Mouse (Mus musculus): ENCODE results near the gene Rbak. TPM values are rescaled to one million over a fixed set of nuclear protein-coding genes. Genes with fewer than 3 reads are reported as not detected.
"Not testable (repeated sequence)": the region's sequence is repeated elsewhere in the genome, so short reads cannot be mapped to it uniquely, and the experiment has no call there.

Gene Rbak
- polyA plus RNA-seq, 1 experiment from 2014 or later: 3.7 TPM

DNA sequence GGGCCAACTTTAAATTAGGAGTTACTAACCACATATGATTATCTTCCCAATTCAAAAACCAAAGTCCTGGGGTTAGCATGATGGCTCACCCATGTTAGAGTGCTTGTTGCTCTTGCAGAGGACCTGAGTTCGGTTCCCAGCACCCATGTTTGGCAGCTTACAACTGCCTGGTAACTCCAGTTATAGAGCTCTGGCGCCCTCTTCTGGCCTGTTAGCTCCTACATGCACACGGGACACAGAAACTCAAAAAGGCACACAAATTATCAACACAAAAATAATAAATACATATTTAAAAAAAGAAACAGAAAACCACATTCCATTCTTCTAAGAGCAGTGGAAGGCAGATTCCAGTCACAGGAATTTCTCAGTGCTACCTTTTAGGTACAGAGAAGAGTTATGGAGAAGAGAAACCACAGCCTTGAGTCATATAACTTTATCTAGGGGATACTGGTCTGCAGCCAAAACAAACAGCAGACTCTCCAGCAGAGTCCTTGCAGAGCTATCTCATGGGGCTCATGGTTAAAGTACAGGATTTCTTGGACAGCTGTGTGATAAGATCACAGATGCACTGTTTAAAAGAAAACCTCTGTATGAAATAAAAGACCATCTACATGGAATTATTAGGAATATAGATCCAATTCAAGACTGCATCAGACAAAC is 2.9 kb downstream of the Rbak start:
- Histone ChIP-seq H3K4me2 (no peak overlapping the region), H3K4me1 (peaks cover 21% of the 10 kb centered on the region), H3K9me3 (replicated peaks) (peaks cover 19% of the 10 kb centered on the region), H3K27me3 (replicated peaks) (no peaks in the 10 kb centered on the region), H3K4me3 (no peak overlapping the region), H3K9ac (no peak overlapping the region), H3K27ac (no peak overlapping the region), H3K36me3 (peaks cover 60% of the 10 kb centered on the region)
- no peak for ATAC-seq
- 74% methylated on average over 3 of the region's 3 CpGs for WGBS (ENCODE audit: insufficient replicate concordance)

DNA sequence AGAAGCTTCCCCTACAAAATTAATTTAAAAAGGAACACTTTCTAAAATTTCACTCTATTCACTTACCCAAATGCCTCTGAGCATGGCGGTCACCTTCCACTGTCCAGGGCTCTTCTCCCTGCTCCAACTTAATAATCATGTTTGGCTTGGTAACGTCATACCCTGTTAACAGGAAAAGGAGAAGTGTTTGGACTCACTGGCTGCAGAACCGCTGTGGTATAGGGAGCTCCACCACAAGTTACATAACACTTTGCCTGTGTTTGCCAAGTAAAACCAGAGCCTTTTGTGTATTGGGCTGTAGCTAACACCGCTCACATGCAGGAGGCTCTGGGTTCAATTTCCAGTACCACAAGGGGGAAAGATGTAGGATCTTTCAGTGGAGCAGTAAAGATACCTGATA is 4.6 kb downstream of the Rbak start:
- no peak for ATAC-seq
- no peak overlapping the region for H3K27ac ChIP-seq
- H3K4me1 ChIP-seq: peaks cover 19% of the 10 kb centered on the region
- peaks cover 19% of the 10 kb centered on the region for H3K9me3 ChIP-seq (replicated peaks)
- 77% methylated on average over 4 of the region's 4 CpGs for WGBS (ENCODE audit: insufficient replicate concordance)
- H3K9ac ChIP-seq: no peak overlapping the region
- H3K4me3 ChIP-seq: no peak overlapping the region
- H3K27me3 ChIP-seq (replicated peaks): no peaks in the 10 kb centered on the region
- H3K4me2 ChIP-seq: no peak overlapping the region
- peaks cover 71% of the 10 kb centered on the region for H3K36me3 ChIP-seq

DNA sequence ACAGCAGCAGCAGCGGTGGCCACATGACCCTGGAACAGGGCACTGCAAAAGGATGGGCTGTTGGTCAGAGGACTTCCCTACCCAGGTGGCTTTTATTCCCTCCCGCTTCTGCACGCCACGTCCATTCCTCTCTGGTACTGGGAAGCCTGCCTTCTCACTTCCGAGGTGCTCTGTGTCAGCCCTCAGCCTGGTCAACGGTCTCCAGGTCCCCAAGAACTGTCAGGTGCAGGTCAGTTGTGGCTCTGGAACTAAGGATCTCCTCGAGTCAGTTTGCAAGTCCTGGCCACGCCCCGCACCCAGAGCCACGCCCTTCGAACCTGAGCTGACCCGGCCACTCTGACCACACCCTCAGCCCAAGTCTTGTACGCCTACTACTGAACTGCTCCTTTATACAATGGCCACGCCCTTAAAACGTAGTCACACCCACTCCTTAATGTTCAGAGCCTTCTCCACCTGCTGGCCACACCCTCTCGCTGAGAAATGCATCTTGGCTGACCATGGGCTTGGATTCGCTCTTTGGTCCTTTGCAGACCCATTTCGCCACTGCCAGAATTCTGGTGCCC is 15.0 kb downstream of the Rbak start:
- Histone ChIP-seq H3K4me1 (peaks cover 8% of the 10 kb centered on the region), H3K4me3 (no peak overlapping the region), H3K27me3 (replicated peaks) (peaks cover 28% of the 10 kb centered on the region; the same call in 1 of the 2 replicates), H3K36me3 (no peaks in the 10 kb centered on the region), H3K4me2 (peak overlapping the region; percentile 35), H3K27ac (no peak overlapping the region), H3K9ac (no peak overlapping the region), H3K9me3 (replicated peaks) (no peaks in the 10 kb centered on the region)
- 16% methylated on average over 18 of the region's 18 CpGs for WGBS (ENCODE audit: insufficient replicate concordance)
- ATAC-seq: peak; percentile 57; the same call in 1 of the 2 replicates

DNA sequence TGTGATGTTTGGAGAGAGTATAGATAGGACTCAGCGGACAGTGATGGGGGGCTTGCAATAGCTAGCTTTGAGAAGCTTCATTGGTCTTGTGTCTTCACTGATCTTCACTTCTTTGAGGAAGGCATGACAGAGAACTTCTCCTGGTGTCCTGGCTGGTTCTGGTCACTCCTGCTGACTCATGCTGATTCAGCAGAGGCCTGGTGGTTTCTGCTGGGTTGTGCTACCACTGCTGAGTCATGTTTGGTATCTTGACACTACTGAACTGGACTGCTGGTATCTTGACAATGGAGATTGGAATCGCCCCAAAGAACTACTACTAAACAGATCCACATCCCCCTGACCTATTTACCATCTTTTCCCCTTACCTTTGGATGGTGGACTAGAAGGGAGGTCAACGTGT is 25.0 kb downstream of the Rbak start:
- Histone ChIP-seq H3K4me1 (no peaks in the 10 kb centered on the region), H3K27ac (no peak overlapping the region), H3K9me3 (replicated peaks) (peaks cover 4% of the 10 kb centered on the region; the same call in 1 of the 2 replicates), H3K4me3 (no peak overlapping the region), H3K9ac (no peak overlapping the region), H3K27me3 (replicated peaks) (peaks cover 53% of the 10 kb centered on the region), H3K4me2 (no peak overlapping the region), H3K36me3 (no peaks in the 10 kb centered on the region)
- WGBS (ENCODE audit: insufficient replicate concordance): 66% methylated on average over 3 of the region's 3 CpGs
- no peak for ATAC-seq

DNA sequence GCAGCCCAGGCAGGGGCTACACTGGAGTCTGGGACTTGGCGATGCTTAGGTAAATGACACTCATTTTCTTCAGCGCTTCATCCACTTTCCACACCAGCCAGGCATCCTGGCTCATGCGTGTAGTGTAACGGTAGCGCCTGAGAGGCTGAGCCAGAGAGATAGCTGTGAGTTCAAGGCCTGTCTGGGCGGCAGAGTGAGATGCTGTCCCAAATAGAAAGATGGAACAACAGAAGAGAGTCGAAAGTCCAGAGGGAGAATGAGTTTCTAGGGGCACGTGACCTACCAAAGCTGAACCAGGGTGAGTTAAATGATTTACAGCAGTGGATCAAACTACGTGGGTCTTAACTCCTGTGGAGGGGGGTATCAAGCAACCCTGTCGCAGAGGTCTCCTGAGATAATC is 26.8 kb downstream of the Rbak start:
- no peaks in the 10 kb centered on the region for H3K36me3 ChIP-seq
- peaks cover 37% of the 10 kb centered on the region for H3K27me3 ChIP-seq (replicated peaks)
- WGBS (ENCODE audit: insufficient replicate concordance): 75% methylated on average over 10 of the region's 10 CpGs
- H3K27ac ChIP-seq: no peak overlapping the region
- H3K4me2 ChIP-seq: no peak overlapping the region
- H3K4me3 ChIP-seq: no peak overlapping the region
- ATAC-seq: no peak
- no peaks in the 10 kb centered on the region for H3K4me1 ChIP-seq
- H3K9ac ChIP-seq: no peak overlapping the region
- peaks cover 13% of the 10 kb centered on the region; the same call in 1 of the 2 replicates for H3K9me3 ChIP-seq (replicated peaks)

DNA sequence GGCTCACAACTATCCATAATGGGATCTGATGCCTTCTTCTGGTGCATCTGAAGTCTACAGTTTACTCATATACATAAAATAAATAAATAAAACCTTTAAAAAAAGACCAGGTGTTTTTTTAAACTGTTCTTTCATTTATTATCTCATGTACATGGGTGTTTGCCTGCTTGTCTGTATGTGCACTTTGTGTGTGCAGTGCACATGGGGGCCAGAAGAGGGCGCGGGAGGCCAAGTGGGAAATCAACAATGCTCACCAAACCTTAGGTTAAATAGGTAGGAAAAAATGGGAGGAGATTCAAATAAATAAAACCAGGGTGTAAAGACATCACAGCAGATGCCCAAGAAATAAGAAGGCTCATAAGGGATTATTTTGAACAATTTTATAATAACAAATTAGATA is 30.5 kb downstream of the Rbak start:
- H3K4me2 ChIP-seq: no peak overlapping the region
- no peaks in the 10 kb centered on the region for H3K4me1 ChIP-seq
- H3K4me3 ChIP-seq: no peak overlapping the region
- no peak overlapping the region for H3K9ac ChIP-seq
- no peak overlapping the region for H3K27ac ChIP-seq
- peaks cover 13% of the 10 kb centered on the region; the same call in 1 of the 2 replicates for H3K9me3 ChIP-seq (replicated peaks)
- no peak for ATAC-seq
- H3K27me3 ChIP-seq (replicated peaks): peaks cover 18% of the 10 kb centered on the region; the same call in 1 of the 2 replicates
- H3K36me3 ChIP-seq: no peaks in the 10 kb centered on the region
- 71% methylated on average over 2 of the region's 2 CpGs for WGBS (ENCODE audit: insufficient replicate concordance)

DNA sequence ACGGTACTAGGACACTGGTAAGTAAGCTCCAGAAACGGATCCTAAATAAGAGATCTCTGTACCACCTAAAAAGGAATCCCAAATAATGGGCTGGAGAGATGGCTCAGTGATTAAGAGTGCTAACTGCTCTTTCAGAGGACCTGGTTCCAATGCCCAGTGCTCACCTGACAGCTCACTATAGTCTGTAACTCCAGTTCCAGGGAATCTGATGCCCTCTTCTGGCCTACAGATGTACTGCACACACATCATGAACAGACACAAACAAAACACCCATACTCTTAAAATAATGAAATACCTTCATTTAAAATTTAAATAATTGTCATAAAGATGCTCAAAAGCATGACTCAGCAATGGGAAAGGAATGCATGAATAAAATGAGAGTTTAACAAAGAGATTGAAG is 31.0 kb downstream of the Rbak start:
- ATAC-seq: no peak
- Histone ChIP-seq H3K27ac (no peak overlapping the region), H3K9ac (no peak overlapping the region), H3K4me1 (no peaks in the 10 kb centered on the region), H3K9me3 (replicated peaks) (peaks cover 13% of the 10 kb centered on the region; the same call in 1 of the 2 replicates), H3K4me3 (no peak overlapping the region), H3K36me3 (no peaks in the 10 kb centered on the region), H3K4me2 (no peak overlapping the region), H3K27me3 (replicated peaks) (peaks cover 18% of the 10 kb centered on the region)
- WGBS (ENCODE audit: insufficient replicate concordance): 71% methylated on average over 2 of the region's 2 CpGs

DNA sequence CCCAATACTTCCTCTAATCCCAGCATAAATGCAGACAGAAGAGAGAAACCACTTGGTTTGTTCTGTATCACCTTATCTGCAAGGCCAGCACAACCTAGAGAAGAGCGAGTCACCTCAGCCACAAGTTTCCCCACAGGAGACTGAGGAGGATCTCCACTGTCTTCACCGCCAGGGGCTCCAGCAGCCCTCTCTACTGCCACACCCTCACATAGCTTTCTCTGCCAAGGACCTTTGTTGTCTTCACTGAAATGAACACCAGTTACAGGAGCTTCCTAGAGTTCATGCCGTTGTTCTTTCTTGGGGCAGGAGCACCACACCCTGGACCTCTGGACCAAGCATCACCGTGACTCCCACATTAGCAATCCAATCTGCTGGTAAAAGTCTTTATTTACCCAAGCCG is 31.9 kb downstream of the Rbak start:
- Histone ChIP-seq H3K4me1 (no peaks in the 10 kb centered on the region), H3K27me3 (replicated peaks) (peaks cover 26% of the 10 kb centered on the region)
- 65% methylated on average over 5 of the region's 5 CpGs for WGBS (ENCODE audit: insufficient replicate concordance)

DNA sequence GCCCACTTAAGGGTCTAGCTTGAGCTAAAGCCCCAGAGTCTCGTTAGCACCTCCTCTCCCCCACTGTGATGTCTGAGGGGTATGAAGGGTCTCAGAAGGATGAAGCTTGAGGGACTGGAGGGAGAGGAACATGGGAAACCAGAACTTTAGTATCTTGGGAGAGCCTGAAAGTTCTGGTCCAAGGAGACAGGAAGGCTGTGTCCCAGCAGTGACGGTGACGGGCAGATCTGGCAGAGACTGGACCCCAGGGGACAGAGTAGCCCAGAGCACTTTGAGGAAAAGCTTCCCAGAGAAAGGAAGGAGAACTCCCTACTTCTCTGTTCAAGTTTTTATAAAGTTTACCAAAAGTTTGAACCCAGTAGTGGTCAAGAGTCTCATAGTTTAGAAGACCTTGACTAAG is 33.1 kb downstream of the Rbak start, which contains the start of gene Olfr718-ps1:
Gene Olfr718-ps1, minus strand, starts transcription at position 101 of the 400 bp plus-strand sequence.
- Histone ChIP-seq H3K9me3 (replicated peaks) (peaks cover 13% of the 10 kb centered on the region; the same call in 1 of the 2 replicates), H3K4me2 (no peak within 1 kb of the TSS), H3K4me1 (no peaks in the 10 kb centered on the region), H3K27ac (no peak within 1 kb of the TSS), H3K36me3 (no peaks in the 10 kb centered on the region), H3K4me3 (no peak within 1 kb of the TSS), H3K9ac (no peak within 1 kb of the TSS), H3K27me3 (replicated peaks) (peaks cover 34% of the 10 kb centered on the region)
- whole genome bisulfite sequencing (ENCODE audit: insufficient replicate concordance): 53% methylated on average over 3 of the region's 3 CpGs
- no peak for ATAC-seq

More for the DNA sequence above, 31.9 kb downstream of the Rbak start:
- H3K9me3 ChIP-seq (replicated peaks): peaks cover 13% of the 10 kb centered on the region; the same call in 1 of the 2 replicates
- no peak overlapping the region for H3K4me2 ChIP-seq
- no peak overlapping the region for H3K27ac ChIP-seq
- no peak overlapping the region for H3K9ac ChIP-seq
- no peak for ATAC-seq
- no peaks in the 10 kb centered on the region for H3K36me3 ChIP-seq
- no peak overlapping the region for H3K4me3 ChIP-seq

DNA sequence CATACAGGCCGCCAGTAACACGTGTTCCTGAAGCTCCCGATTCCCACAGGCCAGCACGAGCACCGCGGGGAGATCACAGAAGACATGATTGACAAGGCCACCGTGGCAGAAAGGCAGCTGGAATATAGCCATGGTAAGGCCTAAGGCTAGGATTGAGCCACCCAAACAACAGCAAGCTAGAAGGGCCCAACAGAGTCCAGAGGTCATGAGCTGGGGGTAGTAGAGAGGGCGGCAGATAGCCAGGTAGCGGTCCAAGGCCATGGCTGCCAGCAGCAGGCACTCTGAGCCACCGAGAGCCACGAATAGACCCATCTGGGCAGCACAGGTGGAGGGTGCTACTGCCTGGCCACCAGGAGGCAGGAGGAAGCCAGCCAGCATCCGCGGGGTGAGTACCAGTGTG is 43.0 kb downstream of the Rbak start:
- Histone ChIP-seq H3K4me3 (no peak overlapping the region), H3K27ac (no peak overlapping the region), H3K9ac (no peak overlapping the region), H3K4me1 (peaks cover 21% of the 10 kb centered on the region), H3K9me3 (replicated peaks) (no peaks in the 10 kb centered on the region), H3K36me3 (no peaks in the 10 kb centered on the region), H3K4me2 (no peak overlapping the region), H3K27me3 (replicated peaks) (peaks cover 56% of the 10 kb centered on the region)
- ATAC-seq: peak; percentile 40
- 67% methylated on average over 13 of the region's 13 CpGs for WGBS (ENCODE audit: insufficient replicate concordance)

DNA sequence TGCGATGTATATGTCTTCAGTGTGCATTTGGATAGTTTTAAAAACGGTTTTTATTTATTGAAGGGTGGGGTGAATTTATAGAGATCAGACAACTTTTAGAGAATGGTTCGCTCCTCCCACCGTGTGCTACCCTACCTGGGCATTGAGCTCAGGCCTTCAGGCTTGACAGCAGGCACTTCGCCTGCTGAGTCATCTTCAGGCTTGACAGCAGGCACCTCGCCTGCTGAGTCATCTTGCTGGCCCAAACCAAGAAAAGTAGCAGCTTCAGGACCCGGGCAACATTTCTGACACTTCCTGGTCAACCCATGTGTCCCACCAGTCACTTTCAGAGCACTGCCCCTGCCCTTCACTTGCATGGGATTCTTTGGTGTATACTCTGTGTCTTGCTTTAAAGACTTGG is 45.5 kb downstream of the Rbak start:
- peak; percentile 67; the same call in 1 of the 2 replicates for ATAC-seq
- peak overlapping the region; percentile 53; the same call in 1 of the 2 replicates for H3K27ac ChIP-seq
- H3K4me1 ChIP-seq: peaks cover 23% of the 10 kb centered on the region
- no peak overlapping the region for H3K9ac ChIP-seq
- no peak overlapping the region for H3K4me3 ChIP-seq
- WGBS (ENCODE audit: insufficient replicate concordance): 51% methylated on average over 7 of the region's 7 CpGs
- H3K36me3 ChIP-seq: no peaks in the 10 kb centered on the region
- H3K27me3 ChIP-seq (replicated peaks): peaks cover 40% of the 10 kb centered on the region
- no peak overlapping the region for H3K4me2 ChIP-seq
- H3K9me3 ChIP-seq (replicated peaks): no peaks in the 10 kb centered on the region

DNA sequence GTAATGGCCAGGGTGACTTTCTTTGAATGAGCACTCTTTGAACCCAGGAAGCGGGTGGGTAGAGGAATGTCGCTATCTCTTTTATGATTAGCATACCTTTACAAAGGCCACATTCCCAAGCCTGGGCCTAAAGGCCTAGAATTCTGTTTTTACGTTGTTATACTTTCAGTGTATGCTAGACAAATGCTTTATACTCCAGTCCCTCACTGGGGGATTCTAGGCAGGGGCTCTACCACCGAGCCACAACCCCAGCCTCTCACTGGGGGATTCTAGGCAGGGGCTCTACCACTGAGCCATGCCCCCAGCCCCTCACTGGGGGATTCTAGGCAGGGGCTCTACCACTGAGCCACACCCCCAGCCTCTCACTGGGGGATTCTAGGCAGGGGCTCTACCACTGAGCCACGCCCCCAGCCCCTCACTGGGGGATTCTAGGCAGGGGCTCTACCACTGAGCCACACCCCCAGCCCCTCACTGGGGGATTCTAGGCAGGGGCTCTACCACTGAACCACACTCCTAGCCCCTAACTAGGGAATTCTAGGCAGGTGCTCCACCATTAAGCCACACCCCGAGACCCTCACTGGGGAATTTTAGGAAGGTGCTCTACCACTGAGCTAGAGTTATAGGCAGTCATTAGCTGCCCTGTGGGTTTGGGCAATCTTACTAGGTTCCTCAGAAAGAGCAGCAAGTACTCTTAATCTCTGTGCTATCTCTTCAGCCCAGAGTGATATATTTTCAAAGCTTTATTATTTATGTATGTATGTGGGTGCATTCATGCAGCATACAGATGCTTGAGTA is 46.2 kb downstream of the Rbak start:
- not testable (repeated sequence) for H3K4me3 ChIP-seq; H3K9ac ChIP-seq; H3K4me2 ChIP-seq; H3K36me3 ChIP-seq; ATAC-seq; H3K9me3 ChIP-seq (replicated peaks); H3K27ac ChIP-seq
- 71% methylated on average over 4 of the region's 6 CpGs for WGBS (ENCODE audit: insufficient replicate concordance)
- Histone ChIP-seq H3K27me3 (replicated peaks) (peaks cover 40% of the 10 kb centered on the region), H3K4me1 (peaks cover 23% of the 10 kb centered on the region)

All from liver, embryonic 12.5 days (tissue).